Mouse (Mus musculus) megakaryocyte, embryonic 14.5 days (primary cell): ENCODE results near the gene Pigc. TPM values are rescaled to one million over a fixed set of nuclear protein-coding genes. Genes with fewer than 3 reads are reported as not detected.

Source experiments
- H3K27me3 ChIP-seq: replicated peaks from 2 replicates; pipeline ENCODE3; 2012; ENCODE audit warnings: inconsistent platforms
- H3K36me3 ChIP-seq: replicated peaks from 2 replicates; pipeline ENCODE3; 2012; ENCODE audit warnings: low read length, inconsistent platforms, mixed read lengths
- H3K4me1 ChIP-seq: 2 replicates; pipeline ENCODE4 v1.6.1; 2012; ENCODE audit warnings: inconsistent platforms
- H3K4me3 ChIP-seq: replicated peaks from 2 replicates; pipeline ENCODE3; 2012; ENCODE audit warnings: moderate library complexity, mild to moderate bottlenecking, inconsistent platforms
- H3K9me3 ChIP-seq: 2 replicates; pipeline ENCODE4 v1.6.1; 2012; ENCODE audit warnings: inconsistent platforms
- FLI1 ChIP-seq: IDR thresholded peaks from 2 replicates; pipeline ENCODE4 v1.6.1; 2012; ENCODE audit warnings: low read length, inconsistent platforms, mixed read lengths
- GATA1 ChIP-seq: IDR thresholded peaks from 3 replicates; pipeline ENCODE4 v1.6.1; 2012; ENCODE audit warnings: mixed read lengths, low read length, inconsistent platforms, borderline replicate concordance
- polyA plus RNA-seq: library from polyadenylated mRNA; stranded (reverse); fragments of >175 nt; gene quantifications from 2 replicates; pipeline ENCODE4 v1.2.3, GENCODE M21; 2012; ENCODE audit warnings: low replicate concordance; ENCODE audit not compliant: insufficient read depth

The Pigc gene
- polyA plus RNA-seq, 1 experiment: 0.63 TPM

DNA sequence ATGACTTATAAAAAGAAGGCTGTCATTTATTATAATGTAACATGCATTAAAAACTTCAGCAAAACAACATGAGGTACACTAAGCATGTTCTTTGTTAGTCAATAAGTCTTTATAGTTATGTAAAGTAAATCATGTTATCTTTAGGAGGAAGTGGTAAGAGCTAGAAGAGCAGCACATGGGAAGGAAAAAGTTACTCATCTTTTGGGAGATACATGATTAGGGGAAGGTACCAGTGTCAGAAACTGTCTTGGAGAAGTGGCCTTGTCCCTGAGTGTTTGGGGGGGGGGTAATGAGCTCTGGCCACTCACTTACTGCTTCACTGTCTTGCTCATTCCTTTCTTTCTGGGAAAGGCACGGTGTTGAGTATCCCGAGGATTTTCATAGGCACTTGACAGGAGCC lies 26.9 kb upstream of the Pigc start:
- Histone ChIP-seq H3K4me1 (peaks cover 6% of the 10 kb centered on the region), H3K9me3 (no peaks in the 10 kb centered on the region), H3K36me3 (no peaks in the 10 kb centered on the region), H3K27me3 (no peaks in the 10 kb centered on the region), H3K4me3 (no peak overlapping the region)
- TF ChIP-seq GATA1 (no peak), FLI1 (no peak)

DNA sequence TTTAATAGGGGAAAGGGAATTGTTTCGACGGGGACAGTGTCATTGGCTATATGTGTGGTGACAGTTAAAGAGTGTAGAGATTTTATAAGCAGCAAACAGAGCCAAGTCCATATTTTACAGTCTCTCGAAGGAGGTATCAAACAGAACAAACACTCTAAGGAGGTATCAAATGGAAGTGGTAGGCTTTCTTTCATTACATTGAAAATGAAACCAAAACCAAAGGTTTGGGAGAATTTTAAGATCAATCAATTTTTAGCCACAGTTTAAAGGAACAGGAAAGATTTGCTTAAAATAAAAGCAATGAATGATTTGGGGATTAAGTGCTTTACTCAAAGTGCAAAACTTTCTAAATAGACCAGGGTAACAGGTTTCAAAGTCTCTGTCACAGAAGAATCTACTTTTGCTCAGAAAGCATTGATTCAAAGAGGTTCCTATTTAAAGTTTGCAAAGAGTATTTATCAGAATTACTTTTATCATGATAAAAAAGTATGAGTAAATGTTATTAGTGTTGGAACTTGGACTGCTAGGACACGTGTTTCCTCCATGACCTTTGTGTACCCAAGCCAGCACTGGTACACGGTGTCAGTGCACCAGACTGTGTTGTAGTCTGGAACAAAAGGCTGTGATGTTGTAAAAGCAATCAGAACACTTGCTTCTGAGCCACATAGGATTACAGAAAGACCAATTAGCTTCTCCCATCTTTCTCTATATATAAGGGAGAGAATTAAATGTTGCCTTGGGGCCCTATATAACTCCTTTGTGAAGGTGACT lies 17.8 kb upstream of the Pigc start:
- no peaks in the 10 kb centered on the region for H3K36me3 ChIP-seq
- TF ChIP-seq GATA1 (no peak), FLI1 (no peak)
- no peaks in the 10 kb centered on the region for H3K9me3 ChIP-seq
- no peak overlapping the region for H3K4me3 ChIP-seq
- peaks cover 23% of the 10 kb centered on the region for H3K4me1 ChIP-seq
- no peaks in the 10 kb centered on the region for H3K27me3 ChIP-seq

DNA sequence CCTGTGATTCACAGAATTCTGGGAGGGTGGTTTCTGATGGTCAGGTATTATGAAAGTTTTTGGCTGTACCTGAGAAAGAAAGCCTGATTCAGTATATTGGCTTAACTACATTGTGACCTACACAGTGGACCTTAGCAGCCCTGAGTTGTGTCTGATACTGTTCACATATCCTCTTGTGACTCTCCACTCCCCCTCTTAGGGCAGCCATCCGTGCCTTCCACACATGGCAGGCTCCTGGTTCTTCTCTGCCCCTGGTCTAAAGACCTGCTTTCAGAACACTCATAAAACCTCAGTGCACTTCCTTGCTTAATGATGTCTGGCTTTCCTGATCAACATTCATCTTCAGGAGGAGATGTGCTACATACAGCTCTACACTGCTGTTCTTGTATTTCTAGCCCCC lies 16.4 kb upstream of the Pigc start:
- Histone ChIP-seq H3K27me3 (no peaks in the 10 kb centered on the region), H3K36me3 (no peaks in the 10 kb centered on the region), H3K4me1 (peaks cover 26% of the 10 kb centered on the region), H3K9me3 (no peaks in the 10 kb centered on the region), H3K4me3 (no peak overlapping the region)
- TF ChIP-seq GATA1: no peak
- TF ChIP-seq FLI1: no peak

GRCm38 (mm10) chr1:161955846-161956245 lies 13.1 kb upstream of the Pigc start:
- Histone ChIP-seq H3K36me3 (no peaks in the 10 kb centered on the region), H3K4me3 (no peak overlapping the region), H3K9me3 (no peaks in the 10 kb centered on the region), H3K27me3 (no peaks in the 10 kb centered on the region), H3K4me1 (peaks cover 30% of the 10 kb centered on the region)
- TF ChIP-seq GATA1 (no peak), FLI1 (no peak)

- Histone ChIP-seq H3K9me3 (no peaks in the 10 kb centered on the region), H3K36me3 (no peaks in the 10 kb centered on the region), H3K27me3 (no peaks in the 10 kb centered on the region), H3K4me1 (peaks cover 23% of the 10 kb centered on the region), H3K4me3 (no peak overlapping the region)
- no peak for TF ChIP-seq FLI1
- no peak for TF ChIP-seq GATA1
Observed at GRCm38 (mm10) chr1:161957964-161958950, 10.7 kb upstream of the Pigc start.

GRCm38 (mm10) chr1:161962465-161963377 lies 6.3 kb upstream of the Pigc start:
- peaks cover 31% of the 10 kb centered on the region for H3K4me1 ChIP-seq
- no peak for TF ChIP-seq GATA1
- TF ChIP-seq FLI1: no peak
- H3K4me3 ChIP-seq: no peak overlapping the region
- H3K36me3 ChIP-seq: no peaks in the 10 kb centered on the region
- peaks cover 10% of the 10 kb centered on the region for H3K27me3 ChIP-seq
- no peaks in the 10 kb centered on the region for H3K9me3 ChIP-seq

GRCm38 (mm10) chr1:161967936-161968335 lies 1.1 kb upstream of the Pigc start:
- Histone ChIP-seq H3K36me3 (peaks cover 25% of the 10 kb centered on the region), H3K9me3 (no peaks in the 10 kb centered on the region), H3K4me3 (no peak overlapping the region), H3K4me1 (peaks cover 47% of the 10 kb centered on the region), H3K27me3 (peaks cover 10% of the 10 kb centered on the region)
- TF ChIP-seq FLI1: no peak
- no peak for TF ChIP-seq GATA1

DNA sequence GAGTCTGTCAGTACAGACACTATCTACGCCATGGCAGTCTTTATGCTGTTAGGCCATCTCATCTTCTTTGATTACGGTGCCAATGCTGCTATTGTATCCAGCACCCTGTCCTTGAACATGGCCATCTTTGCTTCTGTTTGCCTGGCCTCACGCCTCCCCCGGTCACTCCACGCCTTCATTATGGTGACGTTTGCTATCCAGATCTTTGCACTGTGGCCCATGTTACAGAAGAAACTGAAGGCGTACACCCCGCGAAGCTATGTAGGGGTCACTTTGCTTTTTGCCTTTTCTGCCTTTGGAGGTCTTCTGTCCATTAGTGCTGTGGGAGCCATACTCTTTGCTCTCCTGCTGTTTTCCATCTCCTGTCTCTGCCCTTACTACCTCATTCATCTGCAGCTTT lies 1.9 kb downstream of the Pigc start:
- H3K4me1 ChIP-seq: peaks cover 67% of the 10 kb centered on the region
- peaks cover 25% of the 10 kb centered on the region for H3K36me3 ChIP-seq
- H3K9me3 ChIP-seq: no peaks in the 10 kb centered on the region
- H3K4me3 ChIP-seq: peak overlapping the region; percentile 5
- H3K27me3 ChIP-seq: peaks cover 4% of the 10 kb centered on the region
- TF ChIP-seq FLI1 (no peak), GATA1 (no peak)

DNA sequence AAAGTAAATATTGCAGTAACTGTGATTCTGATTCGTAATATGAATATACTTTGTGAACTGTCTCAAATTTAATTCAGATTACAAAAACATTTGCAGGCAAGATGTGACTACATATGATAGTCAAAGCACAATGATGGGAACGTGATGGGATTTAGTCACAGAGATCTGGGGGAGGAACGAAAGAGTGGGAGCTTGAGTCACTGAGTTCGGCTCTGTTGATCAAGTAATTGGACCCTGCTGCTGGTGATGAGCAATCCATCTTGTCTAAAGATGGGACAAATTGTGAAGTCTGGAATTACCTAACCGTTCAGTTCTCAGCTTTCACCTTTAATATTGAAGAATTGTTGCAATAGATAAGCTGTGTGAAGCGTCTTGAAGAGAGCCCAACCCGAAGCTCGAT lies 3.2 kb downstream of the Pigc start:
- no peaks in the 10 kb centered on the region for H3K9me3 ChIP-seq
- TF ChIP-seq GATA1 (no peak), FLI1 (no peak)
- H3K4me3 ChIP-seq: no peak overlapping the region
- no peaks in the 10 kb centered on the region for H3K27me3 ChIP-seq
- H3K4me1 ChIP-seq: peaks cover 67% of the 10 kb centered on the region
- H3K36me3 ChIP-seq: peaks cover 25% of the 10 kb centered on the region
